Mouse (Mus musculus) embryonic fibroblast, embryonic 13.5 days (primary cell): ENCODE results near the gene Gm44502.

ENCODE experiments used
- CTCF ChIP-seq: IDR thresholded peaks from 2 replicates; pipeline ENCODE4 v1.5.1; 2011; ENCODE audit warnings: mild to moderate bottlenecking, control low read depth, low read length, moderate library complexity, borderline replicate concordance; ENCODE audit not compliant: insufficient read depth
- POLR2A ChIP-seq: IDR thresholded peaks from 2 replicates; pipeline ENCODE4 v1.6.1; 2011; ENCODE audit warnings: low read depth, mild to moderate bottlenecking, control low read depth, low read length, moderate library complexity

GRCm38 (mm10) chr15:89377362-89377761, 52.1 kb downstream of the Gm44502 start:
- TF ChIP-seq POLR2A = no peak; the same call in 1 of the 2 replicates
- no peak for TF ChIP-seq CTCF
